Mouse (Mus musculus) spleen, postnatal 4 days (tissue): ENCODE measurements at regions not wholly inside any gene's neighbourhood (a gene's known extent, or its start where the extent isn't known, plus 50 kb on each side); places are given as distances from the start of the nearest gene placed in this dataset.

Source experiments
- DNase-seq, 2 experiments: peaks; one replicate each; pipeline ENCODE4 v3.0.0; 2022; ENCODE audit warnings: low spot score in 2 of 2

DNA sequence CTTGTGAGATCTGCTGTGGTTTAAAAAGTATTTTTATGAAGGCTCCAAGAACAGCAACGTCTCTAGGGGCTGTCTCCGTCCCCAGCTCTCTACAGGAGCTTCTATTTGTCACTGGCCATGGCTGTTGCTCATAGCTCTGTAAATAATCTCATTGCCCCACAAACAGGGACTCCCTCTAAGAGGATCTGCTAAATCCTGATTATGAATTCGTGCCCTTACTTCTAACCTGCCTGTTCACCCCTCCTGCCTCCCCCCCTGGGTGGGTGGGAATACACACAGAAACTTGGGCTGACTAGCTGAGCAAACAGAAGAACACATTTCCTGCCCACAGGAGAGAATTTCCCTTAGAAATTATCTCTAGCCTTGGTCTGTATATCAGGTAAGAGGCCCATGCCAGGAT lies 155.9 kb upstream of the Ncam1 start:
- no peak for DNase-seq

DNA sequence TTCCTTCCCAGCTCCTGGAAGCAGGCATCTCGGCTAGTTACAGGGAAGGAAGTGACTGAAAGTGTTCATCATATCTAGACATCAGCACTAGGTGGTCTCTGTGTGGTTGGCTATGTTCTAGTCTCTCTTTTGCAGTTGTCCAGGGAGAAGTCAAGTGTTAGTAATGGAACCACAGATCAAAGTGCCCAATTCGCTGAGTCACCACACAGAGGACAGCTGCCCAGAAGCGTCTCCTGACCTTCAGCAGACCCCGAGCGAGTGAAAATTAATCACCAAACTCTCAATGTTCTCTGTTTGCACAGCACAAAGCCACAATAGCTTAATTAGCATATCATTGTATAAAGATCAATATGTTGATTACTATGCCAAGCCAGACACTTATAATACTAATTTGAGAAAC lies 151.6 kb upstream of the Ncam1 start:
- no peak for DNase-seq

- DNase-seq = no peak
Observed at GRCm38 (mm10) chr9:49948546-49948945, 149.8 kb upstream of the Ncam1 start.

GRCm38 (mm10) chr9:49946857-49947256 lies 148.1 kb upstream of the Ncam1 start:
- no peak for DNase-seq

GRCm38 (mm10) chr9:49935555-49936376 lies 137.0 kb upstream of the Ncam1 start:
- DNase-seq = no peak

GRCm38 (mm10) chr9:49928041-49928656 lies 129.4 kb upstream of the Ncam1 start:
- no peak for DNase-seq

- no peak for DNase-seq
Observed at GRCm38 (mm10) chr9:49927281-49927680, 128.6 kb upstream of the Ncam1 start.

- DNase-seq = no peak
Observed at GRCm38 (mm10) chr9:49925796-49926195, 127.1 kb upstream of the Ncam1 start.

- DNase-seq = no peak
Observed at GRCm38 (mm10) chr9:49923981-49924501, 125.3 kb upstream of the Ncam1 start.

DNA sequence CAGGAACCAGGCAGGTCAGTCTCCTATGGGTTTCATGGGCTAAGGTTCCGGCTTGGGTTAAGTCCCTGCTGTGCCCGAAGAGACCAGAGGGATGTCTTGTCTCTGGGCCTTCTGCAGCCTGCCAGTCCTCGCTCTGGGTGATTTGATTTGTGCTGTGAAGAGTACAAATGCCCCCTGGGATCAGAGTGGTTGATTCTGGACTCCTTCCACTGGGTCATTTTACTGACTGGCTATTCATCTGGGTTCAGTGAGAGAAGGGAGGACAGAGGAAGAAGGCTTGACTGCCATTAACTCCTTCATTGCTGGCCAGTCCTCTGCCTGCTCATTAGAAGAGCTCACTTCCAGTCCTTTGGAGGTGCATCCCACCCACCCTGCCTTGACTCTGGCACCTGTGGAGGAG lies 124.0 kb upstream of the Ncam1 start:
- no peak for DNase-seq

DNA sequence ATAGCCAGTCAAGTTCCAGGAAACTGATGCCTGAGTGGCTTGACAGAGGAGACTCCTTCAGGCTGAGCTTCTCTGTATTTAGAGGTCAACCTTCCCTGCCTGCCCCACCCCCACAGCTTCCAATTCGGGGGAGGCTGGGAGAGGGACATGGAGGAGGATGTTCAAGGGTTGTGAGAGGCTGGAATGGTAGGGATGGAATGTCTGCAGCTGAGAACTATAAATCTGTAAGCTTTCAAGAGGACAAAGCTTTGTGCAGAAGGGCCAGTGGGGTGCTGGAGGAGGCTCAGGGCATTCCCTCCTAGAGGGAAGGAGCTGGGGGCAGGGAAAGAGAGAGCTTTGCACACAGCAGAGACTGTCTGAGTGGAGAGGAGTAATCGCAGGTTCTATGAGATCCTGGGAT lies 123.4 kb upstream of the Ncam1 start:
- DNase-seq = no peak

DNA sequence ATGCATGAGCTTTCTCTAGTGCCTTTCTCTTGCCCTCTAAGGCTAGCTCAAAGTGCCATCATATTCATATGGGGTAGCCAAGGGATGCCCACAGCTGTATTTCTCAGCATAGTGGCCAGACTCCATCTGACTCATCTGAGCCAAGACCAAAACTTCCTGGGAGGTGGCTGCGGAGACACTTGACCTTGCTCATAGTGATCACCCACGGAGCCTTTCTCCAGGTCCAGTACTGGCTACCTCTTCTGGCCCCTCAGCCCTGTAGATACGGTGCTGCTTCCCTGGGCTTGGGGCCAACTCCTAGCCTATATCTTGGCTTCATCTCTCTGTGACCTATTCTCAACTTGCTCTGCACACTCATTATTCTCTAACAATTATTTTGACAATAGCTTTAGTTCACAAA lies 122.6 kb upstream of the Ncam1 start:
- DNase-seq = no peak

DNA sequence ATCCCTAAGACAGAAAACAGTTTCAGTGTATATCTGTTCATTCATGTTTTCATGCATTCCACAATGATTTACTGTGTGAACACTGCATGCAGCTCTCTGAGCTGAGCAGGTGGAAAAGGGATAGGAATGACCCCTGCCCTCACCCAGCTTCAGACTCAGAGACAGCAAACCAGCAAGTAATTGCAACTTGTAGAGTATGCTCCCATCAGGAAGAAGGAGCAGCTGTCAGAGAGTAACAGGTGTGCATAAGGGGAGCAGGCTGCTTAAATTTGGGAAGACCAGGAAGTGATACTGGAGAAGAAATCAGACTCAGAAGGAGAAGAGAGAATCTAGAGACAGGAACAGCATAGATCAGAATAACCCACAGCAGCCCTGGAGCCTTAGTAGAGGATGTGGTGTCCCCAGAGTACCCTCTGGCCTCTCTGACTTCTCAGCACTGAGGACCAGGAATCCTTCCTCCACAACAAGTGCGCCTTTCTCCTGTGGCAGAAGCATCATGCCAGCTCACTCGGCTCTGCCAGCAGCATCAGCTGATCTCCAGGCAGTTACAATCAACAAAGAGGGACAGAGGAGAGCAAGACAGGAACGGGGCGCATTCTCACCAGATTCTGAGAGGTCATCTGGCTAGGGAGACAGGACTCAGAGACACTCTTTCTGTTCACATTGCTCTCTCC lies 116.5 kb upstream of the Ncam1 start:
- DNase-seq = no peak

- no peak for DNase-seq
Observed at GRCm38 (mm10) chr9:49913677-49914076, 115.0 kb upstream of the Ncam1 start.

GRCm38 (mm10) chr9:49912306-49912705 lies 113.6 kb upstream of the Ncam1 start:
- DNase-seq = no peak

DNA sequence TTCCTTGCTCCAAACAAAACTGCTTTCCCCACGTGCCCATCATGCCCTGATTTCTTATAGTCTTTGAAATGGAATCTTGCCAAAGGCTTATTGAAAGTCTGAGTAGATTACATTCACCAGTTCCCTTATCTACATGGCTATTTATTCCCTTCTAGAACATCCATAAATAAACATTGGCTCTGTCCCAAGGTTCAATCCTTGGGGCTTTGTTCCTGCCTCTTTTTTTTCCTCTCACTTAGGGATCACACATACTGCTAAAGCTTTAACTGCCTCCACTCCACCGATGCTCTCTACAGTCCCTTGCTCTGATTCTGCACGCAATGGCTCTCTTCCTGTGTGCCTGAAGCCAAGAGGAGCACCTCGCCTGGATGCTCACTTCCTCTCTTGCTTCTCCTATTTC lies 107.6 kb upstream of the Ncam1 start:
- no peak for DNase-seq

DNA sequence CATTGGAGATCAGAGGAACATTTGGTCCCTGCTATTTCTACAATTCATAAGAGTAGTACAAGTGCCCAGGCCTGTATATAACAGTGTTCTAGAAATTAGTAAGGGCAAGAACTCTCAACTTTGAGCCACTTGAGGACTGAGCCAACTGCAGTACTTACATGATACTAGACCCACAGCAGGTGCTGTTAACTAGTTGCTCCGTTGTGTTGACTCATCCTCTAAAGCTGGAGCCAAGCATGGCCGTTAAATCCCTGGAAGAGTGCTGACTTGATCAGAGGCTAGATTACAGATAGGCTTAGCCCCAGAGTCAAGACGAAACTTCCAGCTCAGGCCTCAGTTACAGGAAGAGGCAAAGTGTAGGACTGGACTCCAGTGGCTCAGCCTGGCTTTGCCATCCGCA lies 107.0 kb upstream of the Ncam1 start:
- DNase-seq = no peak

DNA sequence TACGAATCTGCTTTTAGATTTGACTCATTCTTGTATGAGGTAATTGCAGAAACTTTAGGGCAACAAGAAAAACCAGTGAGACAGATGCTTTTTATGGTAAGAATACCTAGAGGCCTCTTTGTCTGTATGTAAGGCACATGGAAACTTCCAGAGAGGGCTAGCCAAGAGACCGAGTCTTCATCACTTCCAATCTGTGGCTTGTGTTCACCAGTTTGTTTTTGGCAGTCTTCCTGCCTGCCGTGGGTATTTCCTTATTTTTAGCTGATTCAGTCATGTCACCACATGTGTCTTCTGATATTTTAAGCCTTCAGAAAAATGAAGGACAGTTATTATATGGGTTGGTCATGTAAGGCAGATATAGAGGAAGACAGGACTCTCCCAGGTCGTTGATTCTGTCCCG lies 100.2 kb upstream of the Ncam1 start:
- no peak for DNase-seq

DNA sequence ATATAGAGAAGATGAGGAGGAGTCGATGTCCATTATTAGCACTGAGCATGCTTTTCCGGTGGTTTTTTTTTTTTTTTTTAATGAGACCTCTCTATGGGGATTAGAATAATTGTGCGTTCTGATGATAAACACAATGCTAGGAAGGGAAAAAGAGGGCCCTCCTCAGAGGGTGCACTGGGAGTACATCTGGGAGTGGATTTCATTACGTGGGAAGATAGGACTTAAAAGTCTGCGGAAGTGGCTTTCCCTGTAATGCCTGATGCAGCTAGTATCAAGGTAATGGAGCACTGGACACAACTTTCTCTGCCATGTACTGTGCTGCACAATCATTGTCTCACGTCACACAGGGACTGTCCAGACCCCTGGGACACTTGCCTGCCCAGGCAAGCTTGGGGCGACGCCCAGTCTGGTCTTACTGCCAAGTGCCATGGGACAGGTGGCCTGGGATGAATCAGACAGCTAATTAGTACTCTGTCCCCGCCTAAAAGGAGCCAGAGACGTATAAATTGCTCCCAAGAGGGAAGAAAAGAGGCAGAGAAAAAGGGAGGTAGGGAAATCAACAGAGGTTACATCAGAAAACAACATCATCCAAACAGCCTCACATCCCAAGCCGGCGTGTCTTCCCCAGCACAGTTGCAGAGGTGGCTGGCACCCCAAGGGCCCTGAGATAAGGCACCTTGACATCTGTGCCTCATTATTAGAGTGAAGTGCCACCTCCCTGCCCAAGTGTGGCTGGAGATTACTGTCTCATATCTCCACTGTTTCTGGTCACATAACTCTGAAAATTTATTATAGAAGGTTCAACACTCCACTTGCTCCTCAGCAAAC lies 86.0 kb upstream of the Ncam1 start:
- no peak for DNase-seq

- DNase-seq = no peak
Observed at GRCm38 (mm10) chr9:49879361-49880128, 80.8 kb upstream of the Ncam1 start.

GRCm38 (mm10) chr9:49874881-49875280 lies 76.2 kb upstream of the Ncam1 start:
- DNase-seq = no peak
